Comparison of ENCODE assay signal across 8 mouse cellular contexts in genomic region chr9:65293973-65294715, GRCm38 (mm10). TPM values are rescaled to one million over a fixed set of nuclear protein-coding genes. Genes with fewer than 3 reads are reported as not detected.
DNase-seq lines count a peak whose midpoint lies in the region; ATAC-seq and TF ChIP-seq lines count a peak whose summit lies in the region.

Clpx (plus strand) TSS chr9:65294260.

- peak within 1 kb of the TSS; percentile 82 for H3K4me2 ChIP-seq in embryonic facial prominence, embryonic 14.5 days (ENCODE audit: low read depth, low read length)
- peak within 1 kb of the TSS; percentile 87 for H3K4me2 ChIP-seq in limb, embryonic 13.5 days (replicated peaks)
- peak within 1 kb of the TSS; percentile 97 for H3K4me2 ChIP-seq in midbrain, embryonic 16.5 days (ENCODE audit: low read length)

- peak; percentile 14; the same call in 1 of the 2 replicates for TF ChIP-seq CTCF in heart, adult 2 months (IDR thresholded peaks at IDR 0.05)

- intact Hi-C loops in heart, adult 2 months (cut with DNase I): loop anchor here (5.0 kb wide), 1 partner anchor 53 kb away; the partner anchor contains the start of gene Pdcd7

- peaks cover 8% of the 10 kb centered on the region; the same call in 1 of the 2 replicates for H3K36me3 ChIP-seq in embryonic facial prominence, embryonic 14.5 days (ENCODE audit: control insufficient read depth, insufficient read depth, low read length)
- H3K36me3 ChIP-seq in heart, adult 2 months (ENCODE audit: control insufficient read depth, insufficient read depth, low read length): peaks cover 13% of the 10 kb centered on the region
- peaks cover 12% of the 10 kb centered on the region for H3K36me3 ChIP-seq in limb, embryonic 13.5 days
- 0 out of 2 replicates have a peak, but pooled peaks cover 3% of the 10 kb centered on the region for H3K36me3 ChIP-seq in midbrain, embryonic 16.5 days (ENCODE audit: control insufficient read depth, insufficient read depth, low read length)

- TF ChIP-seq EP300 in heart, adult 2 months (IDR thresholded peaks at IDR 0.05; ENCODE audit: insufficient read depth, low read depth, low read length): peak; percentile 82; the same call in 1 of the 2 replicates

- under 1% methylated on average over 44 of the region's 71 CpGs for WGBS in embryonic facial prominence, embryonic 14.5 days
- under 1% methylated on average over 71 of the region's 71 CpGs for WGBS in heart, adult 2 months
- WGBS in limb, embryonic 13.5 days: under 1% methylated on average over 68 of the region's 71 CpGs
- WGBS in midbrain, embryonic 16.5 days: under 1% methylated on average over 69 of the region's 71 CpGs

- ATAC-seq in embryonic facial prominence, embryonic 14.5 days (ENCODE audit: low read depth): peak; percentile 94
- peak; percentile 93 for ATAC-seq in limb, embryonic 13.5 days (ENCODE audit: low FRiP score, low read depth)
- peak; percentile 95 for ATAC-seq in midbrain, embryonic 16.5 days

- H3K4me3 ChIP-seq in embryonic facial prominence, embryonic 14.5 days (ENCODE audit: low read depth, low read length): peak within 1 kb of the TSS; percentile 97
- H3K4me3 ChIP-seq in heart, adult 2 months: peak within 1 kb of the TSS; percentile 94
- H3K4me3 ChIP-seq in limb, embryonic 13.5 days: peak within 1 kb of the TSS; percentile 95
- H3K4me3 ChIP-seq in midbrain, embryonic 16.5 days (ENCODE audit: low read depth, low read length): peak within 1 kb of the TSS; percentile 98

- H3K9me3 ChIP-seq in embryonic facial prominence, embryonic 14.5 days (ENCODE audit: control insufficient read depth, low read length): no peaks in the 10 kb centered on the region
- H3K9me3 ChIP-seq in limb, embryonic 13.5 days: no peaks in the 10 kb centered on the region
- H3K9me3 ChIP-seq in midbrain, embryonic 16.5 days (replicated peaks; ENCODE audit: control insufficient read depth, low read length, poor library complexity, severe bottlenecking): no peaks in the 10 kb centered on the region

- H3K27ac ChIP-seq in embryonic facial prominence, embryonic 14.5 days (replicated peaks; ENCODE audit: low read depth, low read length): peak within 1 kb of the TSS; percentile 92
- peak within 1 kb of the TSS; percentile 96 for H3K27ac ChIP-seq in heart, adult 2 months
- H3K27ac ChIP-seq in limb, embryonic 13.5 days: peak within 1 kb of the TSS; percentile 79
- H3K27ac ChIP-seq in midbrain, embryonic 16.5 days (ENCODE audit: low read length): peak within 1 kb of the TSS; percentile 88

- peaks cover 2% of the 10 kb centered on the region; the same call in 1 of the 2 replicates for H3K79me2 ChIP-seq in heart, adult 2 months (replicated peaks; ENCODE audit: control insufficient read depth, insufficient read depth, low read length)

- no peaks in the 10 kb centered on the region for H3K27me3 ChIP-seq in embryonic facial prominence, embryonic 14.5 days (replicated peaks; ENCODE audit: control insufficient read depth, insufficient read depth, low read length)
- no peaks in the 10 kb centered on the region for H3K27me3 ChIP-seq in heart, adult 2 months (ENCODE audit: control insufficient read depth, insufficient read depth, low read length)
- no peaks in the 10 kb centered on the region for H3K27me3 ChIP-seq in limb, embryonic 13.5 days
- no peaks in the 10 kb centered on the region for H3K27me3 ChIP-seq in midbrain, embryonic 16.5 days (ENCODE audit: control insufficient read depth, insufficient read depth, low read depth, low read length)

- H3K9ac ChIP-seq in embryonic facial prominence, embryonic 14.5 days (ENCODE audit: low read depth, low read length): peak within 1 kb of the TSS; percentile 97
- H3K9ac ChIP-seq in heart, adult 2 months (ENCODE audit: low read depth, low read length): peak within 1 kb of the TSS; percentile 79
- peak within 1 kb of the TSS; percentile 93 for H3K9ac ChIP-seq in limb, embryonic 13.5 days
- peak within 1 kb of the TSS; percentile 97 for H3K9ac ChIP-seq in midbrain, embryonic 16.5 days (ENCODE audit: low read depth, low read length)

- peaks cover 12% of the 10 kb centered on the region for H3K4me1 ChIP-seq in embryonic facial prominence, embryonic 14.5 days (ENCODE audit: control insufficient read depth, insufficient read depth, low read length)
- H3K4me1 ChIP-seq in heart, adult 2 months (ENCODE audit: control insufficient read depth, insufficient read depth, low read length): no peaks in the 10 kb centered on the region; the same call in 1 of the 2 replicates
- peaks cover 19% of the 10 kb centered on the region for H3K4me1 ChIP-seq in limb, embryonic 13.5 days
- H3K4me1 ChIP-seq in midbrain, embryonic 16.5 days (ENCODE audit: control insufficient read depth, insufficient read depth, low read length): peaks cover 20% of the 10 kb centered on the region

- peak; percentile 93 for TF ChIP-seq POLR2A in heart, adult 2 months (IDR thresholded peaks at IDR 0.05; ENCODE audit: insufficient read depth, low read depth, low read length)

- peak; percentile 99 for DNase-seq in 3T3-L1 (ENCODE audit: low read depth, low spot score)
- DNase-seq in adrenal gland, postnatal 4 days (ENCODE audit: low spot score in 2 of 2): peak; percentile 94 to 97
- peak; percentile 99 for DNase-seq in embryonic facial prominence, embryonic 14.5 days (ENCODE audit: low spot score)
- DNase-seq in heart, adult 2 months: peak; percentile 98
- peak; percentile 97 for DNase-seq in kidney, adult 8-10 months
- DNase-seq in spleen, postnatal 10 days (ENCODE audit: low spot score in 2 of 2): peak; percentile 96 to 99

RNA-seq across cellular contexts. Expression of gene Clpx, which starts in this region (rescaled TPM):
- total RNA-seq in adrenal gland, postnatal 4 days (2021): 10 to 100 TPM; 72.0 to 81.7 TPM
- 55.8 and 56.3 TPM in 2 replicates for polyA plus RNA-seq in embryonic facial prominence, embryonic 14.5 days (2014; fragmentation: Nextera tagmentation; extraction: Ambion mirVana)
- 100 to 1,000 TPM in 1 of 2 experiments, 10 to 100 TPM in 1; 98.8 to 114 TPM for total RNA-seq in heart, adult 2 months (2021)
- polyA plus RNA-seq in heart, adult 2 months (2012; rRNA removed): 18.0 and 32.2 TPM in 2 replicates
- 62.3 and 66.2 TPM in 2 replicates for polyA plus RNA-seq in limb, embryonic 13.5 days (2015; fragmentation: Nextera tagmentation; extraction: Ambion mirVana)
- 38.0 and 42.2 TPM in 2 replicates for polyA plus RNA-seq in midbrain, embryonic 16.5 days (2015; fragmentation: Nextera tagmentation; extraction: Ambion mirVana)

Comparison
In these comparisons a context has a peak if more than half of its experiments do, and no peak if none do; other contexts are left out.
1. Peak in every context shown above with its lines: DNase-seq, ATAC-seq, H3K4me3 ChIP-seq and H3K27ac ChIP-seq.